Mouse (Mus musculus) stomach, embryonic 15.5 days (tissue): Measurements from ENCODE around the gene Cenpo. TPM values are rescaled to one million over a fixed set of nuclear protein-coding genes. Genes with fewer than 3 reads are reported as not detected.
A peak's percentile ranks its signal among the peaks of the same experiment; 100 is the strongest.
"Not testable (repeated sequence)": the region's sequence is repeated elsewhere in the genome, so short reads cannot be mapped to it uniquely, and the experiment has no call there.

ENCODE experiments used
- ATAC-seq: fragments of 200-750 bp; cut with Nextera tagmentation; 2 replicates; pipeline ENCODE4 v1.8.0; 2017; ENCODE audit warnings: low read depth, moderate number of reproducible peaks, moderate TSS enrichment; ENCODE audit not compliant: insufficient read depth, low FRiP score
- H3K27ac ChIP-seq: fragments of 300-500 bp; sonication (generic); 2 replicates; pipeline ENCODE4 v1.5.1; 2015; ENCODE audit warnings: mild to moderate bottlenecking, inconsistent platforms
- H3K27me3 ChIP-seq: fragments of 300-500 bp; sonication (generic); replicated peaks from 2 replicates; pipeline ENCODE4 v1.6.1; 2015; ENCODE audit warnings: inconsistent platforms
- H3K36me3 ChIP-seq: fragments of 300-500 bp; sonication (generic); 2 replicates; pipeline ENCODE4 v1.6.1; 2015; ENCODE audit warnings: inconsistent platforms
- H3K4me1 ChIP-seq: fragments of 300-500 bp; sonication (generic); 2 replicates; pipeline ENCODE4 v1.6.1; 2015; ENCODE audit warnings: inconsistent platforms
- H3K4me2 ChIP-seq: fragments of 300-500 bp; sonication (generic); 2 replicates; pipeline ENCODE4 v1.6.1; 2015; ENCODE audit warnings: mild to moderate bottlenecking, inconsistent platforms
- H3K4me3 ChIP-seq: fragments of 300-500 bp; sonication (generic); replicated peaks from 2 replicates; pipeline ENCODE4 v1.5.1; 2015; ENCODE audit warnings: inconsistent platforms
- H3K9ac ChIP-seq: fragments of 300-500 bp; sonication (generic); 2 replicates; pipeline ENCODE4 v1.6.1; 2015; ENCODE audit warnings: inconsistent platforms
- H3K9me3 ChIP-seq: fragments of 300-500 bp; sonication (generic); 2 replicates; pipeline ENCODE4 v1.6.1; 2016; ENCODE audit warnings: inconsistent platforms
- WGBS: fragments of 180-500 bp; shearing (Covaris S2); methylation state at CpG from one replicate; pipeline ENCODE4 v1.1.7; 2015; 5-methylcytosine and 5-hydroxymethylcytosine counted together
- polyA plus RNA-seq: library from polyadenylated mRNA; unstranded; fragments of >200 nt; fragmentation: Nextera tagmentation; extraction: Ambion mirVana; gene quantifications from 2 replicates; pipeline ENCODE4 v1.2.1, GENCODE M21; 2015

The Cenpo gene
- 12.2 and 13.0 TPM in 2 replicates for polyA plus RNA-seq

- under 1% methylated on average over 50 of the region's 50 CpGs for WGBS
- ATAC-seq = peak; percentile 96
- H3K4me2 ChIP-seq = peak within 1 kb of the TSS; percentile 66
- H3K27ac ChIP-seq = peak within 1 kb of the TSS; percentile 98
- peak within 1 kb of the TSS; percentile 77 for H3K4me3 ChIP-seq
- H3K27me3 ChIP-seq = no peaks in the 10 kb centered on the region
- H3K36me3 ChIP-seq = peaks cover 3% of the 10 kb centered on the region; the same call in 1 of the 2 replicates
- no peaks in the 10 kb centered on the region for H3K9me3 ChIP-seq
- H3K9ac ChIP-seq = peak within 1 kb of the TSS; percentile 60
- 0 out of 2 replicates have a peak, but pooled peaks cover 9% of the 10 kb centered on the region for H3K4me1 ChIP-seq
These were observed at the start of gene Cenpo, which contains the start of gene Ptrhd1 for GRCm38 (mm10) chr12:4233572-4234508. Gene Cenpo, minus strand, starts transcription at chr12:4234294. Gene Ptrhd1, plus strand, starts transcription at chr12:4234027.

- no peak overlapping the region for H3K4me2 ChIP-seq
- no peaks in the 10 kb centered on the region for H3K36me3 ChIP-seq
- no peak for ATAC-seq
- H3K4me1 ChIP-seq = no peaks in the 10 kb centered on the region
- WGBS = 83% methylated on average over 3 of the region's 3 CpGs
- H3K9me3 ChIP-seq = no peaks in the 10 kb centered on the region
- no peaks in the 10 kb centered on the region for H3K27me3 ChIP-seq
- no peak overlapping the region for H3K27ac ChIP-seq
- no peak overlapping the region for H3K9ac ChIP-seq
- no peak overlapping the region for H3K4me3 ChIP-seq
These were observed 45.8 kb upstream of the Cenpo start for GRCm38 (mm10) chr12:4279878-4280277.

- no peaks in the 10 kb centered on the region for H3K27me3 ChIP-seq
- no peak for ATAC-seq
- 87% methylated on average over 3 of the region's 3 CpGs for WGBS
- H3K4me3 ChIP-seq = no peak overlapping the region
- H3K9me3 ChIP-seq = no peaks in the 10 kb centered on the region
- H3K4me2 ChIP-seq = no peak overlapping the region
- no peak overlapping the region for H3K9ac ChIP-seq
- no peak overlapping the region for H3K27ac ChIP-seq
- H3K4me1 ChIP-seq = no peaks in the 10 kb centered on the region
- H3K36me3 ChIP-seq = no peaks in the 10 kb centered on the region
These were observed 45.1 kb upstream of the Cenpo start for GRCm38 (mm10) chr12:4278978-4279755.

DNA sequence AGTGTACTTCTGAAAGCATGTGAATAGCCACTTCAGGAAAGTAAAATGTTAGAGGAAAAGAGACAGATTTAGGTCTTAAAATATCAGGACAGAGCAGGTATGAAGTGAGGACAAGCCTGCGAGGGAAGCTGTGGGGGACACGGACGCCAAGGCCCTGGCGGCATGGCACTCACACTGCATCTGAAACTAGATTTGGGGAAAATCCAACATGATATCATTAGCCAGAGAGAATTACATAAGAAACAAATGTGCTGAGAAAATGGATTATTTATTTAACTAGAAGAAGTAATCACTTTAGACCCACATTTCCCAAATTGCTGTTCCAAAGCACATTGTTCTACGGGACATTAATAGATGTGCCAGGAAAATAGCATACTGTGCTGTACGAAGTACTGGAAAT lies 37.0 kb upstream of the Cenpo start:
- WGBS = 87% methylated on average over 6 of the region's 6 CpGs
- Histone ChIP-seq H3K36me3 (peaks cover 12% of the 10 kb centered on the region), H3K4me3 (no peak overlapping the region), H3K9ac (no peak overlapping the region), H3K4me1 (no peaks in the 10 kb centered on the region), H3K27me3 (no peaks in the 10 kb centered on the region), H3K4me2 (no peak overlapping the region), H3K9me3 (no peaks in the 10 kb centered on the region), H3K27ac (no peak overlapping the region)
- ATAC-seq = no peak

DNA sequence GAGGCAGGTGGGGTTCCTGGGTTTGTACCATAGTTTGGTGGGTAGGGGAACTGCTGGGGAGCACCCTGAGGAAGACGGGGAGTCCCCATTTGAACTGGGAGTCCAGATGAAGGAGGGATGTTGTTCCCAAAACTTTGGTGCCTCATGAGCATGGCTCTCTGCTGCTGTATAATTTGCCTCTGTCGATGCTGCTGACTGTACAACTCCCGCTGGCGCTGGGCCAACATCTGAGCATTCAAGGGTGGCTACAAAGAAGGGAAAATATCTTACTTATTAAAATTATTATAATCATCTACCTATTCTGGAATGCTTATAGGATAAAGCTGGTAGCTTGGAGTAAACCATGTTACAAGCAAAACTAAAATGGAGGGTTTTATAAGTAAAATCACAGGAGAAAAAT lies 33.7 kb upstream of the Cenpo start:
- ATAC-seq = no peak
- Histone ChIP-seq H3K36me3 (peaks cover 11% of the 10 kb centered on the region), H3K9me3 (no peaks in the 10 kb centered on the region), H3K27me3 (no peaks in the 10 kb centered on the region), H3K4me1 (no peaks in the 10 kb centered on the region), H3K4me2 (no peak overlapping the region), H3K4me3 (no peak overlapping the region), H3K9ac (no peak overlapping the region), H3K27ac (no peak overlapping the region)
- WGBS = 90% methylated on average over 4 of the region's 4 CpGs

DNA sequence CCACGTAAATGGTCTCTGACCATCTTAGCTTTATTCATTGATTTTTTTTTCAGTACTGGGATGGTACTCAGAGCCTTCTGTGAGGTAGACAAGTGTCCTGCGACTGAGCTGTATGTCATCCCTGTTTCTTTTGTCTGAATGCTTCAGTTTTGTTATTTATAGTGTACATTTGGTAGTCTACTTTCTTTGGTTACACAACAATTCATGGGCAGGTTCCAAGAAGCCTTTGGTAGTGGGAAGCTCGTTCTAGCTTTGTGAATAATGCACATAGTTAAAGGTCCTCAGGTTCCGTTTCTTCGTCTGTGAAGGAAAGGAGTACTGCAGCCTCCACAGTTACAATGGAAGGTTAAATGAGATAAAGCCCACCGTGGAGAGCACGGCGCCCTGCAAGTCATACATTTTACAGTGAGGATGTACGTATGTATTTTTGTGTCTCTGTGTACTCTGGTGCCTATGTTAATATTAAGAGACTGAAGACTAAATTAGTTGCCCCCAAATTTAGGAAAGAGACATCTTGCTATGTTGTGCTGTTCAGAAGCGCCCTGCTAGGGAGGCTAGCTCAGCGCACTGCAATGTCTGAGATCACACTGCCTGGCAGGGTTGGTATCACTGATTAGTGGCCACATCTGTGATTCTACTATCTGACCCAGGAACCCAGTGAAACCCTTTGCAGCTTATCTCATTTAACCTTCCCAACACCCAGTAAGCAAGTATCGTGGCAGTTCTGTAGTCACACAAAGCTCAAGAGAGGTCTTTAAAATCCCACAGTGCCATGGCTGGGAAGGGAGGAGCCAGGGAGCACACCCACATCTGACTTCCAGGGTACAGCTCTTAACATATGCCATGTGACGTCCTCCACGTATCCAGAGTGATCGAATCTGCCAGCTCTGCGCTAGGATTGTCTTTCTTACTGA lies 18.9 kb upstream of the Cenpo start:
- ATAC-seq = peak; percentile 68; the same call in 1 of the 2 replicates
- H3K27me3 ChIP-seq = no peaks in the 10 kb centered on the region
- no peak overlapping the region for H3K4me2 ChIP-seq
- H3K4me1 ChIP-seq = no peaks in the 10 kb centered on the region
- H3K4me3 ChIP-seq = no peak overlapping the region
- H3K36me3 ChIP-seq = peaks cover 3% of the 10 kb centered on the region; the same call in 1 of the 2 replicates
- H3K9ac ChIP-seq = no peak overlapping the region
- no peak overlapping the region for H3K27ac ChIP-seq
- 74% methylated on average over 16 of the region's 16 CpGs for WGBS
- no peaks in the 10 kb centered on the region for H3K9me3 ChIP-seq

DNA sequence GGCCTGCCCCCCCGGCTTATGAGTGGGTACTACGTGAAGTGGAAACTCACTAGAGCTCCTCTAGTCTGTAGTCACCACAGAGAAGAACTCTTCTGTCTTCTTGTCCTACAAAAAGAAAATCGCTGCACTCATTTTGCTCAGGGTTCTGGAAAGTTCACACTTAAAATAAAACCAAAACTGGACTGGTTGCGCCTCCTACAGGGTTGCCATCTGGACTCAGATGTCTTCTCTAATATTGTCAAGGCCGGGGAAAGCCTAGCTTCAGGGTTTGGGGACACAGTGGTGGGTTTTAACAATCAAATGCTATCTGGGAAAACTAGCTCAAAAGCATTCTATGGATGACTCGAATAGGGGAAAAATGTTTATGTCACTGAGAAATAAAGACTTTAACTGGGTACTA lies 15.7 kb upstream of the Cenpo start:
- no peaks in the 10 kb centered on the region for H3K27me3 ChIP-seq
- no peak for ATAC-seq
- H3K9ac ChIP-seq = no peak overlapping the region
- H3K4me1 ChIP-seq = no peaks in the 10 kb centered on the region
- no peak overlapping the region for H3K4me2 ChIP-seq
- H3K36me3 ChIP-seq = peaks cover 3% of the 10 kb centered on the region; the same call in 1 of the 2 replicates
- no peak overlapping the region for H3K4me3 ChIP-seq
- WGBS = 79% methylated on average over 6 of the region's 6 CpGs
- no peaks in the 10 kb centered on the region for H3K9me3 ChIP-seq
- H3K27ac ChIP-seq = no peak overlapping the region

GRCm38 (mm10) chr12:4245742-4246141 lies 11.6 kb upstream of the Cenpo start:
- no peaks in the 10 kb centered on the region for H3K4me1 ChIP-seq
- H3K9ac ChIP-seq = no peak overlapping the region
- 73% methylated on average over 10 of the region's 10 CpGs for WGBS
- no peaks in the 10 kb centered on the region for H3K27me3 ChIP-seq
- H3K36me3 ChIP-seq = no peaks in the 10 kb centered on the region
- no peak overlapping the region for H3K27ac ChIP-seq
- ATAC-seq = no peak; the same call in 1 of the 2 replicates
- no peaks in the 10 kb centered on the region for H3K9me3 ChIP-seq
- no peak overlapping the region for H3K4me2 ChIP-seq
- no peak overlapping the region for H3K4me3 ChIP-seq

- H3K9ac ChIP-seq = no peak overlapping the region
- H3K9me3 ChIP-seq = no peaks in the 10 kb centered on the region
- no peak overlapping the region for H3K27ac ChIP-seq
- no peaks in the 10 kb centered on the region for H3K4me1 ChIP-seq
- H3K4me3 ChIP-seq = no peak overlapping the region
- H3K36me3 ChIP-seq = no peaks in the 10 kb centered on the region
- WGBS = 84% methylated on average over 2 of the region's 2 CpGs
- no peaks in the 10 kb centered on the region for H3K27me3 ChIP-seq
- ATAC-seq = no peak
- no peak overlapping the region for H3K4me2 ChIP-seq
These were observed 9.7 kb upstream of the Cenpo start for GRCm38 (mm10) chr12:4243805-4244204.

DNA sequence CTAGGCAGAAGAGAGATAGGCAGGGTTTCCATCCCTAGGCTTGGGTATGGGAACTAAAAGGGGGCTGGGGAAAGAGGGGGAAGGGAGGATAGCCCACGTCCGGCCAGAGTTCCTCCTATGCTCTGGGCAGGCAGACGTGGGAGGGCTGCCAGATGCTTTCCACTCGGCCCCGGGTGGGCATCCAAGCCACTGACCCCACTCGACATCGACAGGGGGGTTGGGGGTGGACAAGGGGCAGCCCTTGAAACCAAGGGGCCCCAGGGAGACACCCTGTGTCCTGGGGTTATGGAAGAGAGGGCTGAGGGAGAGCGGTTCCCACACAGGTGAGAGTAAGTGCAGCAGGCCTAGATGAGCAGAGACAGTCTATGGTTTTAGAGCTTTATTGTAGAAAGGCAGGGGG lies 6.2 kb upstream of the Cenpo start:
- 77% methylated on average over 8 of the region's 8 CpGs for WGBS
- not testable (repeated sequence) for H3K36me3 ChIP-seq, H3K4me2 ChIP-seq, H3K4me1 ChIP-seq, H3K9ac ChIP-seq, H3K4me3 ChIP-seq, ATAC-seq, H3K9me3 ChIP-seq, H3K27ac ChIP-seq, H3K27me3 ChIP-seq

DNA sequence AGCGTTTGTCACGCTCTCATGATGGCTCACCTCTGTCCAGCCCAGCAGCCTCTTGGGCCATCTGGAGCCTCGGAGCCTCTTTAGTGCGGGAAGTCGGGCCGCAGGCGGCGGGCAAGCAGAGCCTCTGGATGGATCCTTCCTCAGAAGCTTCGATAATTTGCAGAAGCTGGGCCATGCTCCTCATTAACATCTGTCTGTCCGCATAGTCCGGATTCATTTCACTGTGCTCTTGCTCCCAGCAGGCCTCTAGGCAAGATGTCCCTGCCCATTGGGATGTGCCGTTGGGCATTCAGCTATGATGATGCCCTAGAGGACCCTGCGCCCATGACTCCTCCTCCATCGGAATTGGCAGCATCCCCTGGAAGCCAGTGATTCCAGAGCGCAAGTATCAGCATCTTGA lies 3.4 kb upstream of the Cenpo start:
- Histone ChIP-seq H3K27me3 (no peaks in the 10 kb centered on the region), H3K36me3 (0 out of 2 replicates have a peak, but pooled peaks cover 3% of the 10 kb centered on the region), H3K9me3 (no peaks in the 10 kb centered on the region), H3K27ac (no peak overlapping the region), H3K4me2 (no peak overlapping the region), H3K4me1 (0 out of 2 replicates have a peak, but pooled peaks cover 6% of the 10 kb centered on the region), H3K4me3 (no peak overlapping the region), H3K9ac (no peak overlapping the region)
- ATAC-seq = no peak
- 92% methylated on average over 15 of the region's 15 CpGs for whole genome bisulfite sequencing
